In the genomic region with DNA sequence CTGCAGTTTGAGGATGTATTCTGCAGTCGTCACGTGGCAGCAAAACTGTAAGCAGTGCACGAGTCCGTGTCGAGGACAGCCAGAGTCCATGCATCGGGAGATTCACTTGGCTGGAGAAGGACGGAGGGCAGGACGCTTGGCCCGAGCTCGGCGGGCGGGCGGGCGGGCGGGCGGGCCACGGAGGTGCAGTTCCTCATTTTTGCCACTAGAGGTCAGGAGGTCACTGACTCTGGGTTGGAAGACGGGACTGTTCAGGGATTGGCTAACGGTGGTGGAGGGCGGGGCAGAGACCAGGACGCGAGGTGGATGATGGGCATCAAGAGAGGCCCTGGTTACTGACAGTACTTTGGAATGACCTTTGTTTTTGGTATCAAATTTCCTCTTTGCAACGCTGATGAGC, we compare ENCODE assay signal across 8 mouse cellular contexts. TPM values are rescaled to one million over a fixed set of nuclear protein-coding genes. Genes with fewer than 3 reads are reported as not detected.
A peak's percentile ranks its signal among the peaks of the same experiment; 100 is the strongest.
DNase-seq lines count a peak whose midpoint lies in the region; ATAC-seq lines count a peak whose summit lies in the region.

No protein-coding gene starts in this region.

- peak; percentile 92 for DNase-seq in kidney, postnatal 10 days
- peak; percentile 88 for DNase-seq in liver, embryonic 11.5 days (ENCODE audit: low spot score)
- peak; percentile 86 for DNase-seq in naive thymus-derived CD4-positive, alpha-beta T cell, adult 2 months (ENCODE audit: low read depth)
- DNase-seq in splenic B cell, adult 2 months (ENCODE audit: low read depth, low spot score): peak; percentile 89

- peaks cover 41% of the 10 kb centered on the region for H3K36me3 ChIP-seq in heart, embryonic 13.5 days
- H3K36me3 ChIP-seq in liver, embryonic 11.5 days (ENCODE audit: control insufficient read depth, insufficient read depth, low read length): peaks cover 11% of the 10 kb centered on the region
- H3K36me3 ChIP-seq in splenic B cell, adult 2 months (ENCODE audit: control insufficient read depth, insufficient read depth, low read length, poor library complexity, severe bottlenecking): peaks cover 14% of the 10 kb centered on the region; the same call in 1 of the 2 replicates

- peak; percentile 99 for ATAC-seq in CD4-positive, CD25-positive, alpha-beta regulatory T cell, adult 4 months
- peak; percentile 95 for ATAC-seq in erythroid progenitor cell, adult 5-6 weeks (replicated peaks; ENCODE audit: low FRiP score, poor library complexity, severe bottlenecking)
- peak; percentile 83 for ATAC-seq in heart, embryonic 13.5 days (ENCODE audit: extremely low read depth, insufficient number of reproducible peaks, low FRiP score, low TSS enrichment)
- ATAC-seq in liver, embryonic 11.5 days (replicated peaks; ENCODE audit: low FRiP score): peak; percentile 91

- H3K9ac ChIP-seq in heart, embryonic 13.5 days: peak overlapping the region; percentile 41; the same call in 1 of the 2 replicates
- peak overlapping the region; percentile 26; the same call in 1 of the 2 replicates for H3K9ac ChIP-seq in liver, embryonic 11.5 days (ENCODE audit: low read depth, low read length)

- under 1% methylated on average over 23 of the region's 23 CpGs for WGBS in heart, embryonic 13.5 days
- under 1% methylated on average over 23 of the region's 23 CpGs for WGBS in liver, embryonic 11.5 days

- no peak overlapping the region for H3K27ac ChIP-seq in brown adipose tissue, adult 24 weeks (replicated peaks; ENCODE audit: low read depth, low read length)
- H3K27ac ChIP-seq in heart, embryonic 13.5 days (replicated peaks): peak overlapping the region; percentile 25
- H3K27ac ChIP-seq in liver, embryonic 11.5 days (ENCODE audit: low read depth, low read length): no peak overlapping the region

- no peaks in the 10 kb centered on the region for H3K4me1 ChIP-seq in brown adipose tissue, adult 24 weeks (ENCODE audit: control insufficient read depth, insufficient read depth, insufficient read length, low read length)
- peaks cover 17% of the 10 kb centered on the region for H3K4me1 ChIP-seq in heart, embryonic 13.5 days
- peaks cover 4% of the 10 kb centered on the region for H3K4me1 ChIP-seq in liver, embryonic 11.5 days (replicated peaks; ENCODE audit: control insufficient read depth, insufficient read depth, low read length)

- H3K4me2 ChIP-seq in heart, embryonic 13.5 days: peak overlapping the region; percentile 60
- peak overlapping the region; percentile 64 for H3K4me2 ChIP-seq in liver, embryonic 11.5 days

- H3K9me3 ChIP-seq in heart, embryonic 13.5 days: no peaks in the 10 kb centered on the region
- no peaks in the 10 kb centered on the region for H3K9me3 ChIP-seq in liver, embryonic 11.5 days (ENCODE audit: control insufficient read depth, low read length)

- peak overlapping the region; percentile 33; the same call in 1 of the 2 replicates for H3K4me3 ChIP-seq in brown adipose tissue, adult 24 weeks (ENCODE audit: insufficient read depth, low read depth, low read length)
- H3K4me3 ChIP-seq in heart, embryonic 13.5 days: peak overlapping the region; percentile 24; the same call in 1 of the 2 replicates
- H3K4me3 ChIP-seq in liver, embryonic 11.5 days (ENCODE audit: low read depth, low read length): no peak overlapping the region

- H3K27me3 ChIP-seq in heart, embryonic 13.5 days (replicated peaks): peaks cover 4% of the 10 kb centered on the region; the same call in 1 of the 2 replicates
- H3K27me3 ChIP-seq in liver, embryonic 11.5 days (replicated peaks; ENCODE audit: control insufficient read depth, insufficient read depth, low read length): no peaks in the 10 kb centered on the region; the same call in 1 of the 2 replicates
- H3K27me3 ChIP-seq in splenic B cell, adult 2 months (ENCODE audit: control insufficient read depth, insufficient read depth, low read length, poor library complexity, severe bottlenecking): no peaks in the 10 kb centered on the region

RNA-seq across cellular contexts. Expression of gene Doc2b, which starts 26.6 kb away (rescaled TPM):
- not detected for polyA plus RNA-seq in CD4-positive, CD25-positive, alpha-beta regulatory T cell, adult 4 months (2017; shearing (Covaris generic))
- not detected in 2 replicates for polyA plus RNA-seq in brown adipose tissue, adult 24 weeks (2012; ENCODE audit: insufficient read depth, insufficient read length, missing spikeins)
- total RNA-seq in erythroid progenitor cell, adult 5-6 weeks (2015; ENCODE audit: low replicate concordance): not detected in 2 replicates
- not detected in 2 replicates for total RNA-seq in erythroid progenitor cell, adult 5-6 weeks (2017; ENCODE audit: low replicate concordance)
- polyA plus RNA-seq in heart, embryonic 13.5 days (2015; fragmentation: Nextera tagmentation; extraction: Ambion mirVana): 0.23 and 0.32 TPM in 2 replicates
- polyA plus RNA-seq in liver, embryonic 11.5 days (2014; fragmentation: Nextera tagmentation; extraction: Ambion mirVana): 0.10 and 0.40 TPM in 2 replicates

RNA-seq across cellular contexts. Expression of gene Ywhae, which starts 36.5 kb away (rescaled TPM):
- 100 to 1,000 TPM; 395 to 413 TPM for polyA plus RNA-seq in CD4-positive, CD25-positive, alpha-beta regulatory T cell, adult 4 months (2017; shearing (Covaris generic))
- 296 and 331 TPM in 2 replicates for polyA plus RNA-seq in brown adipose tissue, adult 24 weeks (2012; ENCODE audit: insufficient read depth, insufficient read length, missing spikeins)
- total RNA-seq in erythroid progenitor cell, adult 5-6 weeks (2015; ENCODE audit: low replicate concordance): 147 and 149 TPM in 2 replicates
- 60.1 and 90.8 TPM in 2 replicates for total RNA-seq in erythroid progenitor cell, adult 5-6 weeks (2017; ENCODE audit: low replicate concordance)
- 681 and 729 TPM in 2 replicates for polyA plus RNA-seq in heart, embryonic 13.5 days (2015; fragmentation: Nextera tagmentation; extraction: Ambion mirVana)
- 710 and 755 TPM in 2 replicates for polyA plus RNA-seq in liver, embryonic 11.5 days (2014; fragmentation: Nextera tagmentation; extraction: Ambion mirVana)
